Mouse (Mus musculus) embryonic facial prominence, embryonic 15.5 days (tissue): ENCODE results near the gene Gm49510. TPM values are rescaled to one million over a fixed set of nuclear protein-coding genes. Genes with fewer than 3 reads are reported as not detected.

ENCODE experiments used
- ATAC-seq: fragments of 200-750 bp; cut with Nextera tagmentation; 2 replicates; pipeline ENCODE4 v1.8.0; 2017; ENCODE audit warnings: low read depth, moderate TSS enrichment; ENCODE audit not compliant: insufficient number of reproducible peaks, low FRiP score, low TSS enrichment
- H3K27ac ChIP-seq: fragments of 300-500 bp; sonication (generic); replicated peaks from 2 replicates; pipeline ENCODE4 v1.5.1; 2015; ENCODE audit warnings: mild to moderate bottlenecking, inconsistent platforms
- H3K27me3 ChIP-seq: fragments of 300-500 bp; sonication (generic); 2 replicates; pipeline ENCODE4 v1.6.1; 2015; ENCODE audit warnings: inconsistent platforms
- H3K36me3 ChIP-seq: fragments of 300-500 bp; sonication (generic); 2 replicates; pipeline ENCODE4 v1.6.1; 2015; ENCODE audit warnings: mild to moderate bottlenecking, inconsistent platforms
- H3K4me1 ChIP-seq: fragments of 300-500 bp; sonication (generic); 2 replicates; pipeline ENCODE4 v1.6.1; 2015; ENCODE audit warnings: inconsistent platforms
- H3K4me2 ChIP-seq: fragments of 300-500 bp; sonication (generic); replicated peaks from 2 replicates; pipeline ENCODE4 v1.6.1; 2015; ENCODE audit warnings: mild to moderate bottlenecking, inconsistent platforms
- H3K4me3 ChIP-seq: fragments of 300-500 bp; sonication (generic); replicated peaks from 2 replicates; pipeline ENCODE4 v1.5.1; 2015; ENCODE audit warnings: mild to moderate bottlenecking, inconsistent platforms
- H3K9ac ChIP-seq: fragments of 300-500 bp; sonication (generic); 2 replicates; pipeline ENCODE4 v1.6.1; 2015; ENCODE audit warnings: inconsistent platforms
- H3K9me3 ChIP-seq: fragments of 300-500 bp; sonication (generic); replicated peaks from 2 replicates; pipeline ENCODE4 v1.6.1; 2016; ENCODE audit warnings: inconsistent platforms
- WGBS: fragments of 180-500 bp; shearing (Covaris S2); methylation state at CpG from one replicate; pipeline ENCODE4 v1.1.7; 2015; 5-methylcytosine and 5-hydroxymethylcytosine counted together
- polyA plus RNA-seq: library from polyadenylated mRNA; unstranded; fragments of >200 nt; fragmentation: Nextera tagmentation; extraction: Ambion mirVana; gene quantifications from 2 replicates; pipeline ENCODE4 v1.2.1, GENCODE M21; 2015

Gm49510 gene
- polyA plus RNA-seq, 1 experiment from 2014 or later = 0.85 TPM

- Histone ChIP-seq H3K36me3 (peaks cover 27% of the 10 kb centered on the region), H3K27me3 (no peaks in the 10 kb centered on the region), H3K9ac (peak overlapping the region; percentile 71), H3K27ac (peak overlapping the region; percentile 86), H3K4me2 (peak overlapping the region; percentile 65), H3K4me3 (peak overlapping the region; percentile 76), H3K9me3 (no peaks in the 10 kb centered on the region), H3K4me1 (peaks cover 62% of the 10 kb centered on the region)
- ATAC-seq = 0 out of 2 replicates have a peak, but pooled peaks have one; percentile 13
- WGBS = 11% methylated on average over 18 of the region's 18 CpGs
Measured at GRCm38 (mm10) chr15:78900585-78901421, 1.3 kb downstream of the Gm49510 start.

GRCm38 (mm10) chr15:78901422-78901789 lies 1.9 kb downstream of the Gm49510 start:
- Histone ChIP-seq H3K27me3 (no peaks in the 10 kb centered on the region), H3K9ac (peak overlapping the region; percentile 71), H3K4me2 (peak overlapping the region; percentile 65), H3K36me3 (peaks cover 32% of the 10 kb centered on the region), H3K4me3 (peak overlapping the region; percentile 76), H3K9me3 (no peaks in the 10 kb centered on the region), H3K4me1 (peaks cover 55% of the 10 kb centered on the region), H3K27ac (peak overlapping the region; percentile 86)
- WGBS = 37% methylated on average over 8 of the region's 8 CpGs
- no peak for ATAC-seq

- Histone ChIP-seq H3K9me3 (no peaks in the 10 kb centered on the region), H3K4me3 (no peak overlapping the region), H3K9ac (no peak overlapping the region), H3K4me1 (peaks cover 40% of the 10 kb centered on the region), H3K27me3 (no peaks in the 10 kb centered on the region), H3K4me2 (no peak overlapping the region), H3K27ac (no peak overlapping the region), H3K36me3 (peaks cover 50% of the 10 kb centered on the region)
- ATAC-seq = 0 out of 2 replicates have a peak, but pooled peaks have one; percentile 4
- 6% methylated on average over 2 of the region's 2 CpGs for WGBS
Measured at GRCm38 (mm10) chr15:78903243-78903642, 3.8 kb downstream of the Gm49510 start.

GRCm38 (mm10) chr15:78908399-78908798 lies 8.9 kb downstream of the Gm49510 start:
- WGBS = 56% methylated on average over 7 of the region's 7 CpGs
- Histone ChIP-seq H3K36me3 (peaks cover 84% of the 10 kb centered on the region), H3K4me2 (no peak overlapping the region), H3K27me3 (no peaks in the 10 kb centered on the region), H3K4me1 (peaks cover 6% of the 10 kb centered on the region), H3K27ac (peak overlapping the region; percentile 34; the same call in 1 of the 2 replicates), H3K9ac (no peak overlapping the region), H3K9me3 (no peaks in the 10 kb centered on the region), H3K4me3 (no peak overlapping the region)
- ATAC-seq = no peak

GRCm38 (mm10) chr15:78908982-78909381 lies 9.5 kb downstream of the Gm49510 start:
- peaks cover 4% of the 10 kb centered on the region for H3K4me1 ChIP-seq
- H3K9ac ChIP-seq = no peak overlapping the region
- no peak overlapping the region for H3K4me3 ChIP-seq
- peaks cover 79% of the 10 kb centered on the region for H3K36me3 ChIP-seq
- H3K27me3 ChIP-seq = no peaks in the 10 kb centered on the region
- peak overlapping the region; percentile 34; the same call in 1 of the 2 replicates for H3K27ac ChIP-seq
- 74% methylated on average over 8 of the region's 8 CpGs for WGBS
- no peak overlapping the region for H3K4me2 ChIP-seq
- H3K9me3 ChIP-seq = no peaks in the 10 kb centered on the region
- no peak for ATAC-seq

DNA sequence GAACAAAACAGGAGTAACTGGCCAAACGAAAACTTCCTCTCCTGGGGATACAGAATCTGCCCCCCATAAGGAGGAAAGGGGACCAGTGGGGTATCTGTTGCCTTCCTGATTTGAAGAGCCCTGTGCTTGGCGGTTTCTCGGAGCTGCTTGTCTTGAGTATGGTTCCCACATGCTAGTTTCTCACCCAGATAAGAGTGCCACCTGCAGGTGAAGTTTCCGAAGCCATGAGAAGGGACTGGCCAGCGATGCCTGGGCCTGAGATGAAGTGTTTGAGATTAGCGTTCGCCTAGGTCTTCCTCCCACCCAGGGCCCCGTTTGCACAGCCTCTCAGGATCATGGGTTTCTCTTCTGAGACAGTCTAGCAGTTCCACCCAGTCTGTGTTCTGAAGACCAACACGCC lies 12.6 kb downstream of the Gm49510 start:
- Histone ChIP-seq H3K4me2 (no peak overlapping the region), H3K4me3 (no peak overlapping the region), H3K36me3 (peaks cover 50% of the 10 kb centered on the region), H3K9ac (no peak overlapping the region), H3K27ac (no peak overlapping the region), H3K9me3 (no peaks in the 10 kb centered on the region), H3K27me3 (no peaks in the 10 kb centered on the region), H3K4me1 (peaks cover 28% of the 10 kb centered on the region)
- no peak for ATAC-seq
- 37% methylated on average over 9 of the region's 9 CpGs for WGBS

GRCm38 (mm10) chr15:78913632-78914090 lies 14.2 kb downstream of the Gm49510 start, which contains the start of gene Pdxp:
TSS of gene Pdxp (plus strand) at chr15:78913919.
- Histone ChIP-seq H3K9ac (peak within 1 kb of the TSS; percentile 69), H3K4me3 (peak within 1 kb of the TSS; percentile 76), H3K4me1 (peaks cover 28% of the 10 kb centered on the region), H3K36me3 (peaks cover 39% of the 10 kb centered on the region), H3K27ac (peak within 1 kb of the TSS; percentile 94), H3K9me3 (no peaks in the 10 kb centered on the region), H3K27me3 (no peaks in the 10 kb centered on the region), H3K4me2 (peak within 1 kb of the TSS; percentile 95)
- peak; percentile 92 for ATAC-seq
- WGBS = under 1% methylated on average over 51 of the region's 51 CpGs

DNA sequence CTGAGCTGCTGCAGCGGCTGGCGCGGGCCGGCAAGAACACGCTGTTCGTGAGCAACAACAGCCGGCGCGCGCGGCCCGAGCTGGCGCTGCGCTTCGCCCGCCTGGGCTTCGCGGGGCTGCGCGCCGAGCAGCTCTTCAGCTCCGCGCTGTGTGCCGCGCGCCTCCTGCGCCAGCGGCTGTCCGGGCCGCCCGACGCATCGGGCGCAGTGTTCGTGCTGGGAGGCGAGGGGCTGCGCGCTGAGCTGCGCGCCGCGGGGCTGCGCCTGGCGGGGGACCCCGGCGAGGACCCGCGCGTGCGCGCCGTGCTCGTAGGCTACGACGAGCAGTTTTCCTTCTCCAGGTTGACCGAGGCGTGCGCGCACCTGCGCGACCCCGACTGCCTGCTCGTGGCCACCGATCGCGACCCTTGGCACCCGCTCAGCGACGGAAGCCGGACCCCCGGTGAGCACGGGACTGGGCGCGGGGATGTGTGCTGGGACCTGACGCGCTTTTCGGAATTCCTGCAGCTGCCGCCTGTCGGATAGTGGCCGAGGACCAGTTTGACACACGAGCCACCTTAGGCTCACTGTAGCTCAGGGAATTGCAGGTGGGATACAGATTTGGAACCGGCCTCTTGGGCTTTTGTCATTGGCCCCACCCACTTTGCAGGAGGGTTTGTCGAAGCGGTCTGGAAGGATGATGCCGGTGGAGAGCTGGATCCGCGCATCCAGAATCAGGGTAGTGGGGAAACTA lies 14.8 kb downstream of the Gm49510 start:
- Histone ChIP-seq H3K4me2 (peak overlapping the region; percentile 95), H3K9ac (peak overlapping the region; percentile 69), H3K9me3 (no peaks in the 10 kb centered on the region), H3K27ac (peak overlapping the region; percentile 94), H3K4me3 (peak overlapping the region; percentile 76), H3K4me1 (peaks cover 28% of the 10 kb centered on the region), H3K27me3 (no peaks in the 10 kb centered on the region), H3K36me3 (peaks cover 38% of the 10 kb centered on the region)
- under 1% methylated on average over 87 of the region's 87 CpGs for WGBS
- peak; percentile 50 for ATAC-seq

DNA sequence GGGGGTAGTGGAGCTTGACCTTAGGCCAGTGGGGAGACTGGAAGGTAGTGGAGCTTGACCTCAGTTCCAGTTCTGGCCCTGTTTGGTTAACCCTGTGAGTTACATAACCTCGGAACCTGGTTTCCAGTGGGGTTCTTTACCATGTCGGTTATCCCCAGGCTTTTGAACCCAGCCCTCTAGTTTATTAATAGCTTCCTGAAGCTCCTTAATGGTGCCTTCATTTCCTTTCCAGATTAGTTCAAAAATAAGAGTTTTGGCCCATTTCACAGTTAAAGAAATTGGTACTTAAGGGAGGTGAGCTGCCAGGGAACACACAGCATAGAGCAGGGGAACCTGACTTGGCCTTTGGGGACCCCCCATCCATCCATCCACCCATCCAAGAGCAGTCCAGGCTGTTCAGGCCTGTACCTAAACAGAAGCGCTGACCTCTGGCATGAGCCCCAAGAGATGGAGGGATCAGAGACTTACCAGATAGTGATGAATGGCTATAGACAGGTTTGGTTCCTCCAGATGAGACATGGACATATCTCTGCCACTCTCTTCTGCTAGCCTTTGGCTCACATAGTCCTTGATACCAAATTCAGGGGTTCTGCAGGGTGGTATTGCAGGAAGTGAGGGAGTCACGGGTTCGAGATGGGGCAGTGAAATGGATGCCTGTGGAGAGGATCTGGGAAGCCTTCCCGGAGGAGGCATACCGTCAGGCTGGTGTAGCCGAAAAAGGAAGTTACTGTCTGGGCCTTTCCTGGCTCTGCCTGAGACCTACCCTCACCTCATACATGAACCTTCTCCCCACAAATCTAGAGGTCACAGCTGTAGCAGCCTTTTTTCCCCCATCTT lies 15.6 kb downstream of the Gm49510 start:
- Histone ChIP-seq H3K4me1 (peaks cover 28% of the 10 kb centered on the region), H3K9me3 (no peaks in the 10 kb centered on the region), H3K9ac (peak overlapping the region; percentile 69; the same call in 1 of the 2 replicates), H3K27ac (no peak overlapping the region), H3K4me3 (peak overlapping the region; percentile 76), H3K36me3 (peaks cover 32% of the 10 kb centered on the region), H3K4me2 (peak overlapping the region; percentile 95), H3K27me3 (no peaks in the 10 kb centered on the region)
- ATAC-seq = no peak
- 43% methylated on average over 8 of the region's 8 CpGs for WGBS

DNA sequence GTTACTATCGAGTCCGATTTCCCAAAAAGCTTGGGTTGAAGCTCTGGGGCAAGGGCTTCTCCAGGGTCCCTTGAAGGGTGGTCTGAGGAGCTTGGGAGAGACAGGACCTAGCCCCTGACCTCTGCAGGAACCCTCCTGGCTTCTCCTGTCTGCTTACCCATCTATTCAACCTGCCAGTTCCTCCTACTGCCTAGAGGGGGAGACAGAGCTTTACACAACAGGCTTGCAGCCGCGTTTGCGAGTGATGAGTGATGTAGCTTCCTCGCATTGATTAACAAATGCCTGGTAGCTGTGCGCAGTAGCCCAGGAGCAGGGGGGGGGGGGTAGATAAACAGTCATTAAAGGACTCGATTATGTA lies 16.2 kb downstream of the Gm49510 start:
- Histone ChIP-seq H3K36me3 (peaks cover 26% of the 10 kb centered on the region), H3K4me3 (peak overlapping the region; percentile 76), H3K9ac (no peak overlapping the region), H3K4me1 (peaks cover 33% of the 10 kb centered on the region), H3K9me3 (no peaks in the 10 kb centered on the region), H3K27ac (0 out of 2 replicates have a peak overlapping the region, but pooled peaks have one; percentile 74), H3K27me3 (no peaks in the 10 kb centered on the region), H3K4me2 (peak overlapping the region; percentile 95)
- WGBS = 8% methylated on average over 8 of the region's 8 CpGs
- no peak for ATAC-seq
